Mouse (Mus musculus): Measurements from ENCODE around the gene Miox. TPM values are rescaled to one million over a fixed set of nuclear protein-coding genes. Genes with fewer than 3 reads are reported as not detected.

The Miox gene
- polyA plus RNA-seq, 1 experiment from 2014 or later: not detected

DNA sequence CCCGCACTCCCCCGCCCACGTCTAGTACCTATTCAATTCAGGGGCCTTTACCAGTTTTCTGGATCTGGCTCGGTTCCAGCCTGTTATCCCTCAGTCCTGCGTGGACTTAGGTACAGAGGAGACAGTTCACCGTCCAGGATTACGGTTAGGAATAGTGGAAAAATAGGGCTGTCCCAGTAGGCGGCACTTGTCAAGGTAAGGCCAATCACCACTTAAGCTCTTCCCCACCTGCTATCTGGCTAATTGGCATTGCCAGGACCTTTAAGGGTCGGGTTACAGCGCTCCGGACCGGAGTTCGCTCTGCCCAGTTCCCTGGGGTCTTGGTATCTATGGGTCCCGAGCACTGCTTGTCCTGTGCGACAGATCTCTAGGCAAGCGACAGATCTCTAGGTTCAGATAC lies 42.8 kb downstream of the Miox start, which contains the start of gene Tymp:
TSS of gene Tymp (minus strand) at position 83 of the 400 bp plus-strand sequence.
- WGBS: 23% methylated on average over 16 of the region's 16 CpGs
- Histone ChIP-seq H3K36me3 (ENCODE audit: control insufficient read depth, insufficient read depth) (peaks cover 5% of the 10 kb centered on the region), H3K9ac (ENCODE audit: low read length) (0 out of 2 replicates have a peak within 1 kb of the TSS, but pooled peaks have one; percentile 9), H3K4me3 (ENCODE audit: low read length) (peak within 1 kb of the TSS; percentile 8; the same call in 1 of the 2 replicates), H3K27ac (ENCODE audit: low read length) (no peak within 1 kb of the TSS), H3K9me3 (replicated peaks; ENCODE audit: control insufficient read depth, low read length) (no peaks in the 10 kb centered on the region), H3K27me3 (ENCODE audit: control insufficient read depth, insufficient read depth, low read length) (peaks cover 35% of the 10 kb centered on the region), H3K4me2 (ENCODE audit: low read depth, low read length) (peak within 1 kb of the TSS; percentile 32; the same call in 1 of the 2 replicates), H3K4me1 (ENCODE audit: control insufficient read depth, insufficient read depth, low read length) (peaks cover 28% of the 10 kb centered on the region)
- no peak for ATAC-seq (replicated peaks; ENCODE audit: extremely low read depth, insufficient read depth, low FRiP score)

DNA sequence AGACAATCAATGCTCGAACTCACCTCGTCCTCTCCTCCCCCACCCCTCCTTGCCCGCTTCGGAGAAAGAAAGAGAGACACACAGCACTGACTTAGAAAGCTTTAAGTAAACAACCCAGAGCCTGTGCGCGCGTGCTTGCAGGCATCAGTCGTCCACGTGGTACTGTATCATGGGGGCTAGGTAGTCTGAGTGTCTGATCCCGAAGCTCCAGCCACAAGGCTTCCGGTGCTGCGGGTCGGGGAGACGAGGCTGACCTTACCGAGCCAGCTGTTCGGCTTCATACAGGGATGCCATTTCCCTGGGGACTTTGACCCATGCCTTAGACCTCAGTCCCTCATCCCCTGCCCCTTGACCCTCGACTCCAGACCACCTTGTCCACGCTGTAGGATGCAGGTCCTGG lies 43.2 kb downstream of the Miox start:
- H3K4me1 ChIP-seq (ENCODE audit: control insufficient read depth, insufficient read depth, low read length): peaks cover 28% of the 10 kb centered on the region
- WGBS: 6% methylated on average over 18 of the region's 18 CpGs
- 0 out of 2 replicates have a peak overlapping the region, but pooled peaks have one; percentile 9 for H3K9ac ChIP-seq (ENCODE audit: low read length)
- no peak overlapping the region for H3K27ac ChIP-seq (ENCODE audit: low read length)
- H3K4me3 ChIP-seq (ENCODE audit: low read length): peak overlapping the region; percentile 8; the same call in 1 of the 2 replicates
- H3K36me3 ChIP-seq (ENCODE audit: control insufficient read depth, insufficient read depth): peaks cover 1% of the 10 kb centered on the region
- H3K4me2 ChIP-seq (ENCODE audit: low read depth, low read length): peak overlapping the region; percentile 32; the same call in 1 of the 2 replicates
- no peaks in the 10 kb centered on the region for H3K9me3 ChIP-seq (replicated peaks; ENCODE audit: control insufficient read depth, low read length)
- H3K27me3 ChIP-seq (ENCODE audit: control insufficient read depth, insufficient read depth, low read length): peaks cover 35% of the 10 kb centered on the region
- no peak for ATAC-seq (replicated peaks; ENCODE audit: extremely low read depth, insufficient read depth, low FRiP score)

DNA sequence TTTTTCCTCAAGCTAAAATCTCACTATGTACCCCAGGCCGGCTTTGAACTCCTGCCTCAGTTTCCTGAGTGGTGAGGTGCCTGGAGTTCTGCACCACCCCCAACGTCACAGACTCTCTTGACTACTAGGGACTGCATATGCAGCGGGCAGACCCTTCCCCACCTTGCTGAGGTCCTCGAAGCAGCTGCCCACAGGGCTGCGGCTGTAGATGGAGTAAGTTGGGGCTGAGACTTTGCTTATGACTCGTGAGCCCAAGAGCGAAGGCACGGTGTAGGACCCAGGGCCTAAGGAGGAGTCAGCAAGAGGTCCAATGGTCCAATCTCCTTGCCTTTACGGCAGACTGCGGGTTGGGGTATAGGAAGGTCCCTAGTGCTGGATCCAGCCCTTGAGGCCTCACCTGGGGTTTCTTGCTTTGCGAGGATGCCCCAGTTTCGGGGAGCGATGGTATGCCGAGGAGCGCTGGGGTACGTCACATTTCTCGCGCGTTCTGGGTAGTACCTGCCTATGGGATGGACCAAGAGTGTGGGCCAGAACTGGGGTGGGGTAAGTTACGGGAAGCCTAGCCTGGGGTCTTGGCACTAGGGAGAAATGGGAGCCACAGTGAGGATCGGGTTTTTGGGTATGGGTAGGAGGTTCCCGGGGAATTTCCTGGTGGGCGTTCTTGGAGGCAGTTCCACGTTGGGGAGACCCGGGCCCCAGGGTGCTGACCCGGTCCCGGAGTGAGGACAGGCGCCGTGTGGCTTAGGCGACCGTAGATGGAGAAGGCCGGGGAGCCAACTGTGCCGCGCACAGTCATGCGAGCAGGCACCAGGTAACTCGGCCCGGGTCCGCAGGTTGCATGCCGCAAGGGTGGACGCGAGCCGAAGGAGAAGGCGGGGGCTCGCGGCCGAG lies 44.0 kb downstream of the Miox start:
- H3K27me3 ChIP-seq (ENCODE audit: control insufficient read depth, insufficient read depth, low read length): peaks cover 35% of the 10 kb centered on the region
- H3K9ac ChIP-seq (ENCODE audit: low read length): peak overlapping the region; percentile 62
- H3K9me3 ChIP-seq (replicated peaks; ENCODE audit: control insufficient read depth, low read length): no peaks in the 10 kb centered on the region
- no peaks in the 10 kb centered on the region for H3K36me3 ChIP-seq (ENCODE audit: control insufficient read depth, insufficient read depth)
- peaks cover 21% of the 10 kb centered on the region for H3K4me1 ChIP-seq (ENCODE audit: control insufficient read depth, insufficient read depth, low read length)
- H3K4me2 ChIP-seq (ENCODE audit: low read depth, low read length): peak overlapping the region; percentile 84
- ATAC-seq (replicated peaks; ENCODE audit: extremely low read depth, insufficient read depth, low FRiP score): no peak
- H3K4me3 ChIP-seq (ENCODE audit: low read length): peak overlapping the region; percentile 57
- H3K27ac ChIP-seq (ENCODE audit: low read length): no peak overlapping the region
- 16% methylated on average over 39 of the region's 46 CpGs for WGBS

DNA sequence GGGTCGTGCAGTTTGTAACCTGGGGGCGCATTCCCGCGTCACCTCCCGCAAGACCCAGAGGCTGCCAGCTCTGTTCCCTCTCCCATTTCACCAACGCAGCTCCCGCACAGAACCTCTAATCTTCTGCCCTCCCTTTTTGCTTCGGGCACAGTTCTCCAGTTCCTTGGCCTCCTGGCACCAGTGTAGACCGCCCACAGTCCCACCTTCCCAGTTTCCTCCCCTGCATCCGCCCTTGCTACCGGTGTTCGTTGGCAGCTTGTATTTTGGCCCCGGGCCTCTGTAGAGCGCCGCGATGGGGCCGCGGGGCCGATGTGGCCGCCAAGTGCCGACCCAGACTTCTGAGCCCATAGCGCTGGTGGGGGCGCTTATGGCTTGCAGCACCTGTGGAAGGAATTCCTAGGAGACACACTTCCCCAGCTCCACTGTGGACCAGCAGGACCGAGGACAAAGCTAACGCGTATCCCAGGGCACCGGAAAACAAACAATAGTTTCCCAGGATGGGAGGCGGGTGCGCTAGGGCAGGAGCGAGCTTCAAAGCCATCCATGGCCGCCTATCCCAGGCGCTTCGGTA lies 44.7 kb downstream of the Miox start, which contains the start of gene Odf3b:
TSS of gene Odf3b (minus strand) at position 452 of the 571 bp plus-strand sequence.
- Histone ChIP-seq H3K4me3 (ENCODE audit: low read length) (peak within 1 kb of the TSS; percentile 57), H3K9me3 (replicated peaks; ENCODE audit: control insufficient read depth, low read length) (no peaks in the 10 kb centered on the region), H3K9ac (ENCODE audit: low read length) (peak within 1 kb of the TSS; percentile 62), H3K36me3 (ENCODE audit: control insufficient read depth, insufficient read depth) (no peaks in the 10 kb centered on the region), H3K27ac (ENCODE audit: low read length) (no peak within 1 kb of the TSS), H3K4me1 (ENCODE audit: control insufficient read depth, insufficient read depth, low read length) (peaks cover 19% of the 10 kb centered on the region), H3K27me3 (ENCODE audit: control insufficient read depth, insufficient read depth, low read length) (peaks cover 35% of the 10 kb centered on the region), H3K4me2 (ENCODE audit: low read depth, low read length) (peak within 1 kb of the TSS; percentile 84)
- 0 out of 2 replicates have a peak, but pooled peaks have one; percentile 39 for ATAC-seq (replicated peaks; ENCODE audit: extremely low read depth, insufficient read depth, low FRiP score)
- under 1% methylated on average over 28 of the region's 33 CpGs for WGBS

DNA sequence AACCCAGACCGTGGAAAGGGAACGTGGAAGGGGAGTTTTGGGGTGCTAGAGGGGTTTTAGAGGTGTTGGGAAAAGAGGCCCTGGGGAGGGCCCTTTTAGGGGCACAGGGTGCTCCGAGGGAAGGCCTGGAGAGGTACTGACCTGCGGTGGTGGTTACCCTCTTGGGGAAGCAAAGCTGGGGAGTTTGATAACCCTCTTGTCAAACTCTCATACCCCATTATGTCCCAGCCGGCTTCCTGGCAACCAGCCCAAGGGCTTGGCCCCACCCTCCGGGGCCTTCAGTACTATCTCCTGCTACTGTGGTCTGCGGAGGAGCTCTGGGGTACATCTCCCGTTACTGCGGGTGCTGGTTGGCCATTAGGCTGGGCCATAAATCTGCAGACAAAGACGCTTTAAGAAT lies 45.2 kb downstream of the Miox start:
- Histone ChIP-seq H3K9ac (ENCODE audit: low read length) (peak overlapping the region; percentile 62), H3K36me3 (ENCODE audit: control insufficient read depth, insufficient read depth) (no peaks in the 10 kb centered on the region), H3K4me1 (ENCODE audit: control insufficient read depth, insufficient read depth, low read length) (peaks cover 15% of the 10 kb centered on the region), H3K4me3 (ENCODE audit: low read length) (peak overlapping the region; percentile 57), H3K27ac (ENCODE audit: low read length) (no peak overlapping the region), H3K27me3 (ENCODE audit: control insufficient read depth, insufficient read depth, low read length) (peaks cover 35% of the 10 kb centered on the region), H3K9me3 (replicated peaks; ENCODE audit: control insufficient read depth, low read length) (no peaks in the 10 kb centered on the region), H3K4me2 (ENCODE audit: low read depth, low read length) (peak overlapping the region; percentile 84)
- no peak for ATAC-seq (replicated peaks; ENCODE audit: extremely low read depth, insufficient read depth, low FRiP score)
- WGBS: 8% methylated on average over 10 of the region's 10 CpGs

DNA sequence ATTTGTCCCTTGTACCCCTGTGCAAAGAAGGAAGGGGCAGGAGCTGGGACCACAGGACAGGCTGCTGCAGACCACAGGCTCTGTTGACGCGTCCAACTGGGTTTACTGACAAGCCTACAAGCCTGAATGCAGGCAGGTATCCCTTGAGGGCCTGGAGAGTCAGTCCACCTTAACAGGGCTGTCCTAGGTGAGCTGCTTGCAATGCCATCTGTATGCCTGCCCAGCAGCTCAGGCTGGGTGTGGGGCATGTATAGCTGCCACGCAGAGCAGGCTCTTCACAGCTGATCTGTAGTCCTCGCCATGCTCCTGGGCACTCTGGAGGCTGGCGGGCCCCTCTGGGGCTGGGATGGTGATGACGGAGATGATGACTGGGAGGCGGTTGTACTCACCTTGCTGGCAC lies 50.4 kb downstream of the Miox start, which contains the start of gene Klhdc7b:
TSS of gene Klhdc7b (plus strand) at position 301 of the 400 bp plus-strand sequence.
- no peak for ATAC-seq (replicated peaks; ENCODE audit: extremely low read depth, insufficient read depth, low FRiP score)
- 0 out of 2 replicates have a peak, but pooled peaks cover under 1% of the 10 kb centered on the region for H3K4me1 ChIP-seq (ENCODE audit: control insufficient read depth, insufficient read depth, low read length)
- H3K27ac ChIP-seq (ENCODE audit: low read length): no peak within 1 kb of the TSS
- H3K36me3 ChIP-seq (ENCODE audit: control insufficient read depth, insufficient read depth): no peaks in the 10 kb centered on the region
- H3K27me3 ChIP-seq (ENCODE audit: control insufficient read depth, insufficient read depth, low read length): peaks cover 8% of the 10 kb centered on the region
- no peak within 1 kb of the TSS for H3K9ac ChIP-seq (ENCODE audit: low read length)
- no peak within 1 kb of the TSS for H3K4me2 ChIP-seq (ENCODE audit: low read depth, low read length)
- 72% methylated on average over 7 of the region's 7 CpGs for WGBS
- H3K9me3 ChIP-seq (replicated peaks; ENCODE audit: control insufficient read depth, low read length): no peaks in the 10 kb centered on the region
- no peak within 1 kb of the TSS for H3K4me3 ChIP-seq (ENCODE audit: low read length)

Small RNA genes lying within 50 kb of the gene (microRNA-seq; reads per million reads assigned to microRNA genes)
- not detected for gene Mir6959

Other genes starting within 250 kb of the Miox start
- 11.0 and 14.0 TPM in 2 replicates for gene Selenoo, start 245.3 kb upstream of the Miox start, polyA plus RNA-seq (2015; fragmentation: Nextera tagmentation; extraction: Ambion mirVana)
- 9.1 and 9.8 TPM in 2 replicates for gene Tubgcp6, start 211.3 kb upstream of the Miox start, polyA plus RNA-seq (2015; fragmentation: Nextera tagmentation; extraction: Ambion mirVana)
- gene Hdac10, start 205.7 kb upstream of the Miox start, polyA plus RNA-seq (2015; fragmentation: Nextera tagmentation; extraction: Ambion mirVana): 16.4 and 19.7 TPM in 2 replicates
- 17.7 and 18.4 TPM in 2 replicates for gene Mapk12, start 193.7 kb upstream of the Miox start, polyA plus RNA-seq (2015; fragmentation: Nextera tagmentation; extraction: Ambion mirVana)
- gene Mapk11, start 184.8 kb upstream of the Miox start, polyA plus RNA-seq (2015; fragmentation: Nextera tagmentation; extraction: Ambion mirVana): 3.6 and 4.1 TPM in 2 replicates
- 91.8 and 104 TPM in 2 replicates for gene Plxnb2, start 153.6 kb upstream of the Miox start, polyA plus RNA-seq (2015; fragmentation: Nextera tagmentation; extraction: Ambion mirVana)
- gene Dennd6b, start 137.9 kb upstream of the Miox start, polyA plus RNA-seq (2015; fragmentation: Nextera tagmentation; extraction: Ambion mirVana): 18.9 and 19.0 TPM in 2 replicates
- gene Ppp6r2, start 122.8 kb upstream of the Miox start, polyA plus RNA-seq (2015; fragmentation: Nextera tagmentation; extraction: Ambion mirVana): 18.2 and 21.3 TPM in 2 replicates
- gene Sbf1, start 19.1 kb upstream of the Miox start, polyA plus RNA-seq (2015; fragmentation: Nextera tagmentation; extraction: Ambion mirVana): 43.0 and 43.6 TPM in 2 replicates
- 0.19 and 0.42 TPM in 2 replicates for gene Adm2, start 11.7 kb upstream of the Miox start, polyA plus RNA-seq (2015; fragmentation: Nextera tagmentation; extraction: Ambion mirVana)
- gene Lmf2, start 21.3 kb downstream of the Miox start, polyA plus RNA-seq (2015; fragmentation: Nextera tagmentation; extraction: Ambion mirVana): 54.5 and 56.5 TPM in 2 replicates
- 101 and 108 TPM in 2 replicates for gene Ncaph2, start 21.3 kb downstream of the Miox start, polyA plus RNA-seq (2015; fragmentation: Nextera tagmentation; extraction: Ambion mirVana)
- gene Sco2, start 39.4 kb downstream of the Miox start, polyA plus RNA-seq (2015; fragmentation: Nextera tagmentation; extraction: Ambion mirVana): 10.0 and 11.9 TPM in 2 replicates
- 0.92 and 0.97 TPM in 2 replicates for gene Tymp, start 42.6 kb downstream of the Miox start, polyA plus RNA-seq (2015; fragmentation: Nextera tagmentation; extraction: Ambion mirVana)
- gene Odf3b, start 44.9 kb downstream of the Miox start, polyA plus RNA-seq (2015; fragmentation: Nextera tagmentation; extraction: Ambion mirVana): 1.8 and 1.9 TPM in 2 replicates
- gene Klhdc7b, start 50.5 kb downstream of the Miox start, polyA plus RNA-seq (2015; fragmentation: Nextera tagmentation; extraction: Ambion mirVana): not detected in 2 replicates
- not detected in 2 replicates for gene Syce3, start 76.1 kb downstream of the Miox start, polyA plus RNA-seq (2015; fragmentation: Nextera tagmentation; extraction: Ambion mirVana)
- gene Cpt1b, start 91.5 kb downstream of the Miox start, polyA plus RNA-seq (2015; fragmentation: Nextera tagmentation; extraction: Ambion mirVana): 241 and 243 TPM in 2 replicates
- 3.8 and 4.1 TPM in 2 replicates for gene C730034F03Rik, start 95.2 kb downstream of the Miox start, polyA plus RNA-seq (2015; fragmentation: Nextera tagmentation; extraction: Ambion mirVana)
- 0.19 and 0.35 TPM in 2 replicates for gene Gm44502, start 95.3 kb downstream of the Miox start, polyA plus RNA-seq (2015; fragmentation: Nextera tagmentation; extraction: Ambion mirVana)
- gene Chkb, start 95.5 kb downstream of the Miox start, polyA plus RNA-seq (2015; fragmentation: Nextera tagmentation; extraction: Ambion mirVana): 80.5 and 84.9 TPM in 2 replicates
- gene Mapk8ip2, start 119.5 kb downstream of the Miox start, polyA plus RNA-seq (2015; fragmentation: Nextera tagmentation; extraction: Ambion mirVana): 0.11 and 0.29 TPM in 2 replicates
- gene Arsa, start 143.0 kb downstream of the Miox start, polyA plus RNA-seq (2015; fragmentation: Nextera tagmentation; extraction: Ambion mirVana): 15.9 and 17.3 TPM in 2 replicates
- 1.6 and 2.0 TPM in 2 replicates for gene Shank3, start 165.2 kb downstream of the Miox start, polyA plus RNA-seq (2015; fragmentation: Nextera tagmentation; extraction: Ambion mirVana)
- 0.16 and 0.22 TPM in 2 replicates for gene Acr, start 233.9 kb downstream of the Miox start, polyA plus RNA-seq (2015; fragmentation: Nextera tagmentation; extraction: Ambion mirVana)